Mouse (Mus musculus): ENCODE data around the gene Antxr1.

Gene Antxr1

GRCm38 (mm10) chr6:87335091-87335934 lies at the start of gene Antxr1:
TSS of gene Antxr1 (minus strand) at chr6:87335821.
- DNase-seq: peak; percentile 15

- DNase-seq: no peak
These were observed 49.1 kb upstream of the Antxr1 start for GRCm38 (mm10) chr6:87384761-87385160.

GRCm38 (mm10) chr6:87383926-87384691 lies 48.5 kb upstream of the Antxr1 start:
- no peak for DNase-seq

GRCm38 (mm10) chr6:87373057-87373456 lies 37.4 kb upstream of the Antxr1 start, which contains the start of gene Gkn2:
TSS of gene Gkn2 (plus strand) at chr6:87373357.
- DNase-seq: no peak

- DNase-seq: no peak
These were observed 33.6 kb upstream of the Antxr1 start for GRCm38 (mm10) chr6:87369223-87369622.

GRCm38 (mm10) chr6:87354441-87354840 lies 18.8 kb upstream of the Antxr1 start:
- no peak for DNase-seq

GRCm38 (mm10) chr6:87350829-87351228 lies 15.2 kb upstream of the Antxr1 start, which contains the start of gene Gkn1:
TSS of gene Gkn1 (minus strand) at chr6:87350942.
- no peak for DNase-seq

GRCm38 (mm10) chr6:87335935-87336295 lies 294 bp upstream of the Antxr1 start:
- no peak for DNase-seq

- no peak for DNase-seq
These were observed 1.1 kb downstream of the Antxr1 start for GRCm38 (mm10) chr6:87334361-87335090.

GRCm38 (mm10) chr6:87332380-87332779 lies 3.2 kb downstream of the Antxr1 start:
- DNase-seq: no peak

GRCm38 (mm10) chr6:87328265-87329173 lies 7.1 kb downstream of the Antxr1 start:
- DNase-seq: no peak

- no peak for DNase-seq
These were observed 8.7 kb downstream of the Antxr1 start for GRCm38 (mm10) chr6:87326932-87327331.

- no peak for DNase-seq
These were observed 12.2 kb downstream of the Antxr1 start for GRCm38 (mm10) chr6:87323381-87323780.

- no peak for DNase-seq
These were observed 17.0 kb downstream of the Antxr1 start for GRCm38 (mm10) chr6:87318651-87319050.

- DNase-seq: no peak
These were observed 18.7 kb downstream of the Antxr1 start for GRCm38 (mm10) chr6:87316966-87317365.

GRCm38 (mm10) chr6:87312761-87313160 lies 22.9 kb downstream of the Antxr1 start:
- no peak for DNase-seq

GRCm38 (mm10) chr6:87304486-87304885 lies 31.1 kb downstream of the Antxr1 start:
- DNase-seq: no peak

- DNase-seq: no peak
These were observed 32.9 kb downstream of the Antxr1 start for GRCm38 (mm10) chr6:87302746-87303145.

GRCm38 (mm10) chr6:87301991-87302390 lies 33.6 kb downstream of the Antxr1 start:
- DNase-seq: no peak

GRCm38 (mm10) chr6:87294904-87295303 lies 40.7 kb downstream of the Antxr1 start:
- DNase-seq: no peak

GRCm38 (mm10) chr6:87292911-87293851 lies 42.4 kb downstream of the Antxr1 start:
- DNase-seq: no peak
